Mouse (Mus musculus) urinary bladder, postnatal 25 days (tissue): ENCODE measurements at regions not wholly inside any gene's neighbourhood (a gene's known extent, or its start where the extent isn't known, plus 50 kb on each side); places are given as distances from the start of the nearest gene placed in this dataset.

Source experiments
- DNase-seq: peaks from one replicate; pipeline ENCODE4 v3.0.0; 2022; ENCODE audit warnings: low spot score

DNA sequence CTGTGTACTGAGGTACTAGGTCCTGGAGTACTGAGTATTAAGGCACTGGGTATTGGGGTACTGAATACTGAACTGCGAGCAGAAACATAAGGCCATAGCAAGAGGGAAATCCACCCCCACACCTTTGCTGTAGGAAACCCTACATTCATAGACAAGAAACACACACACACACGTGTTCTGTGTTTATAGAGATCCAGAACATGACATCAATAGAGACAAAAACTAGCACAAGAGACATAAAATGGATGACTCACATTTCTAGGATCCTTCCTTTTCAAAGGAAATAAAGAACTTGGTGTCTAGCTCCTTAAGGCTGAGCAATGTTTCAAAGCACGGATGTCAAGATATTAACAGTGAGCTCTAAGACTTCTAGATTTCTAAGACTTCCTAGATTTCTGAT lies 49.9 kb upstream of the Nepro start:
- DNase-seq: no peak

DNA sequence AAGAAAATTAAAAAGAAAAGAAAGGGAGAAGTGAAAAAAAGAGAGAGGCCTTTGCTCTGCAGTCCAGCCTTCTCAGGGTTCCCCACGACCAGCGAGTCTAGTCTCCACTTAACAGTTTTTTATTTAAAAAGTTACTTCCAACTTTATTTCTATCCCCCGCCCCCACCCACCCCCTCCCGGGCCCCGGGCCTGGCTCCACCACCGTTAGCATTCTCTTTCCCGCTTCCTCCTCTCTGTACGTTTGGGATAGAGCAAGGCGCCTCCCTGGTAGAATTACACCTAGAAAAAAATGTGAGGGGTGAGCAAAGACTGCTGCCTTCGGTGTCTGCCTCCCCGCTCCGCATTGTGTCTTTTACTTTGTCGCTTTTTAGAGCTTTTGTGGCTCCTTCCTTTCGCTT lies 51.7 kb upstream of the Nepro start:
- DNase-seq: no peak

DNA sequence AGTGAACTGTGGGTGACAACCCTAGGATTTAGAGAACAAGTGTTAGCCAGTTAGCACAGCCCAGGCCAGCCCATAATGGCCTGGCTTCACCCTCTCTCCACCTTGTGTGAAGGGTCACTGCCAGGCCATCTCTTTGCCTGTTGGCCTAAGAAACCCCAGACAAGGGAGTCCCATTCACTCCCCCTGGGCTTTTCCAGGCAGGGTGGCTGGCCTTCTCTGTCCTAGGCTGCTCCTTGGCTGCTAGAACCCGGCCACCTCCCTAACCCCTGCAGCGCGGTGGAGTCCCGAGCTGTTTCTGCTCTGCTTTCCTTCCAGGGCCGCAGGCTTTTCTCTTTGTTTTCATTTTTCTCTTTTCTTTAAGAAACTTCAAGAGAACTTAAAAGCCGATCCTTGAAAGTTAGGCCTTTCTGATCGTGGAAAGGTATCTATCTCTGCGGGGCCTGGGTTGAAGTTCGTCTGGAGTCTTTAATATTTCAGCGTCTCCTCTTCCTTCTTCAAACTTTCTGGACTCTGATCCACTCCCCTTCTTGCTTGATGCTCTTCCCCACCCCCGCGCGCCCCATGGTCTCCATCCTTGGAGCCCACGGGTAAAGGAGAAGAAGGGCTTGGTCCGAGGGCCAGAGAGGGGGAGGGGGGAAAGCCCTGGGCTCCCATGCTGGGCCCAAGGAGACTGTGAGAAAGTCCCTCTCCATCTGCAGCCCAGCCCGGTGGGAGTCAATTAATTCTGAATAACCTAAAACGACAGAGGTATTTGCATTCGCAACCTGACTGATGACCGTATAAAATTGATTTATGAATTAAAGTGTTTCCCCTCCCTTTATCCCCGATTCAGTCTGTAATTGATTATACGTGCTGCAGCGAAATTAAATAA lies 52.3 kb upstream of the Nepro start:
- no peak for DNase-seq

DNA sequence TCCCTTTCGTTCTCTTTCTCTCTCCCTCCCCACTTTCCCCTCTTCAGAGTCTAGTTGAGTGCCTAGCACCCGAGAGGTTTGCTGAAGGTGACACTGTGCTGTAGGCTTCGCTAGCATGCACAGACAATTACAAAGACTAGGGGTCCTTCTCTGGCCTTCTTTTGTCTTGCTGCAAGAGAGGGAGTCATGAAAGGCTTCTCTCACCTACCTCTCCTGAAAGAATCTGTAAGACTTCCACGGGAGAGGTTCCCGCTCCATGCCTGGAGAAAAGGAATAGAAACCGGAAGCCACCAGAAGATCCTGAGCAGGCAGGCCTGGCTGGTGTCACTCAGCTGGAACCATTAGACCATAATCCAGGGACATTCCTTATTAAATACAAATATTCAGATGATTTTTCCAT lies 56.0 kb upstream of the Nepro start:
- DNase-seq: no peak

DNA sequence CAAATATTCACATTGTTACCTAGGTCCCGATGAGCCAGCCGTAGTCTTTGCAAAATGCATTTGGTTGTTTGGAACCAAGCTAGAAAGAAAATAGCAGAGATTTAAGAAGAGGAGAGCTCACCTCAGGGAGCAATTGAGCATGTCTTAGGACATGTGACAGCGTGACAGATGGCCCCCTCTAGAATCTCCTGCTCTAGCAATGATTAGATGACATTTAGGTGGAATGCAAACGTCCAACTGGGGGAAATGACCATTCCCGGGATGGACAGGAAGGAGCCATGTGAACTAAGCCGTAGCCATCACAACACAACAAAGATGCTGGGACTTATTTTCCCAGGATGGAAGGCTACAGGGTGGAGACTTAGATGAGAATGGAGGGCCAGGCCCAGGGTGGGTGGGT lies 57.0 kb upstream of the Nepro start:
- no peak for DNase-seq

DNA sequence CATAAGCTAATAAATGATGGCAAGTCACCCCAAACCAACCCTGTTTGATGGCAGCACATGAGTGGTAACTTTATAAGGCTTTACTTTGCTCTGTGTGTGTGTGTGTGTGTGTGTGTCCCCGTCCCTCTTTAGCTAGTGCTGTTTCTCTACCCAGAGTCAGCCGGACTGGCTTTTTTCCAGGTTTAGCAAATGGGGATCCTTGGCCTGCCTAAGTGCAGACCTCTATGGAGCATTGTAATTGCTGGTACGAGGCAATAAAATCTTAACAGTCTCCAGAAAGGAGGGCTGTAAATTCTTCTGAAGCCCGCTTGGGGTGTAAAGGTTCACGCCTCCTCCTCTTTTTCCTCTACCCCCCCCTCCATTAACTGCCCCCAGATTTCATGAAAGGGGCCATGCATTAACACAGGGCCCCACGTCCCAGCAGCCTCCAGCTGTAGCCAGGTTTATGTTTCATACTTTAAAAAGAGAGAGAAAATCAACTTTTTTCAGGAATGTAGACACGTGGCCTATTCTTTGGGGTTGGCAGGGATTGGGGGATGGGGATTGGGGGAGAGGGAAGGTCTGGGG lies 57.6 kb upstream of the Nepro start:
- no peak for DNase-seq

DNA sequence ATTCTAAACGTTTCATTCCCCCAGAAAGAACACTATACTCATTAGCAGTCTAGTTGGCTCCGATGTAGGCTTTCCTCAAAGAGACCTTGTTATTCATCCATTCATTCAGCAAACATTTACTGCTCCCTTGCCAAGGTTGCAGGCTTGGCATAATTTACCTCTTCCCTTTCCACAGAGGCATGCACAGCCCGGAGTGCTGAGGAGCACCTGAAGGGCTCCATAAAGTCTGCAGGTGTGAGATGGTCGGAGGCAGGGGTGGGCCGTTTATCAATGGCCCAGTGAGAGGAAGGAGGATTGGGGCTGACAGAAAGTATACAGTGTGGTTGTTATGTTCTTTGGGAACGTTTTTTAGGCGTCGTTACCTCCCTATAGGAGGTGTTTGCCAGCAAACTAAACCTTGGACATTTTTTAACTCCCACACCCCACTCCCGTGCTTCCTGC lies 58.6 kb upstream of the Nepro start:
- no peak for DNase-seq

DNA sequence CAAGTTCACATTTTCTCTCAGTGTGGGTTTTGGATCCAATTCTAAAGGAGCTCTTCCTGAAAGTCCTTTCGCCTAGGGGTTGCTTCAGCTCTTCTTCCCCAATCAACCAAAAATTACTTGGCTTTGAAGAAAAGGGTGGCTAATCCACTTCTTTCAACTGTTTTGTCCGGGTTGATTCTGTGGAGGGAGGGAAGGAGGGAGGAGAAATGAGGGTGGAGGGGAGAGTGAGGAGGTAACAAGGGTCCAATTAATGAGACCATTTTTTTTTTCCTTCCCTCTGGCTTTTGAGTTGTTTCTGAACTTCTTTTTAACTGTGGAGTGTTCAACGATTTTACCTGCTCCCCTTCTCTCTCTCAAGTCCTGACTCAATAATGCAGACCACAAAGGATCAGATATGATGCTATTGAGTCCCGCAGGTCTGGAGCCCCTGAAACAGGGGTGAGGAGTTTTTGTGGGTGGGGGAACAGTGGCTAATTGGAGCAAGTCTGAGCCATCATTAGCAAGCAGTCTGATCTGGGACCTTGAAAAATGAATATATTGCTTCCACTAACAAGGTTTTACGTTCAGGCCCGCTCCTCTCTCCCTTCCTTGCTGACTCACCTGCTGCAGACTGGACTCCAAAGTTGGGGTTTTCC lies 61.0 kb upstream of the Nepro start:
- DNase-seq: no peak

DNA sequence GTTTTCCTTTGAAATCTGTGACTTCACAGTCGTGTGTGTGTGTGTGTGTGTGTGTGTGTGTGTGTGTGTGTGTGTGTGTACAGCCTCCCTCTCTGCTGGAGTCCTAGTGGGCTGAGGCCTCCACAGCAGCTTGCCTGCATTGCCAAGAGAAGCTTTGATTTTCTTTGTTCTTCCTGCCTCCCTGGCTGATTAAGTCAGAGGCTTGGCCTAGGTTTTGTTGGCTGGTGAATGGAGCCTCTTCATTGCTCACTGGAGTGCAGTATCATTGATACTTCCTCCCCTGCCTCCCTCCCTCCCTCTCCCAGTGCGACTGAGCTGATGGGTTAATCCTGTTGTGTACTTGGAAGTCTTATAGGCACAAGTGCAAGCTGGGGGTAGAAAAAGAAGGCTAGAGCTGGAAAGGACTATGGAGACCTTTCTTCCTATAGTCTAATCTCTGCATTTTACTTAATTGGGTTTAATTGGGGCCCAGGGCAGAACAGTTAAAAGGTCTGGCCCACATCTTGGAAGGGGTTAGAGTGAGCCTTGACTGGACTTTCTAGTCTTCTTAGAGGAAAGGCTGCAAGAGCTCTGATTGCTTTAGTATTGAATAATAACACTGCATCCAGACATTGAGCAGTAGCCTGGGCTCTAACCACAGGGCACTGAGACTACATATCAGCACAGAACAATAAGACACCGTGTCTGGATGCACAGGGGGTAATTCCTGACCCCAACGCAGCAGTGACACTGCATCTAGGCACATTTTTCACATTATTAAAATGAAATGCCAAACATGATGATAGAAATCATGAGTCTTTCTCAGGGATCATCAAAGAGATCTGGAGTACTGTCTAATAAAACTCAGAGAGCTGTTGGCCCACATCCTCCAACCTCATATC lies 62.9 kb upstream of the Nepro start:
- no peak for DNase-seq

DNA sequence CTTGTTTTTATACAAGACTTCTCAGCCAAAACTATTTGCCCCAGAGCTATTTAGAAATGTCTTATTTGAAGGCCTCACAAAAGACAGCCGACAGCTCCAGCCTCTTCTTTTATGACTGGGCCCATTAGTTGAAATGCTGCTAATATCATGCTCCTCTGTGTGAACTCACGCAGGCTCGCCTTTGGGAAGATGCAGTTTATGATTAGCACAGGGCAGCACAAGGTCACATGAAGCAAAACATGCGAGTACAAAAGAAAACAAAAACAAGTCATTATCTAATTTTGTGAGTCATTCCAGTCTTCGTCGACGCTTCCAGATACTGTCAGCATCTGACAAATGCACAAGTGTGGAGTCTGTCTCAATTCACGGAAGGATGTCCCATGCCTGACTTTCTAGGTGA lies 65.8 kb upstream of the Nepro start:
- no peak for DNase-seq

DNA sequence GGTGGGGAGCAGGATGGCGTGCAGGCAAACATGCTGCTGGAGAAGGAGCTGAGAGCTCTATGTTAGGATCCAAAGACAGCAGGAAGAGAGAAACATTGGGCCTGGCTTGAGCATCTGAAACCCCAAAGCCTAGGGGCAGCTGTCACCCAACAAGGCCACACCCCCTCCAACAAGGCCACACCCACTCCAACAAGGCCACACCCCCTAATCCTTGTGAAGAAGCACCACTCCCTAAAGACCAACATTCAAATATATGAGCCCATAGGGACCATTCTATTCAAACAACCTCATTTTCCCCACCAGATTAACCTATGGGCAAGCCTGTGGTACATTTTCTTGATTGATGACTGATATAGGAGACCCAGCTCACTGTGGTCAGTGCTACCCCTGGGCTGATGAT lies 67.9 kb upstream of the Nepro start:
- no peak for DNase-seq

DNA sequence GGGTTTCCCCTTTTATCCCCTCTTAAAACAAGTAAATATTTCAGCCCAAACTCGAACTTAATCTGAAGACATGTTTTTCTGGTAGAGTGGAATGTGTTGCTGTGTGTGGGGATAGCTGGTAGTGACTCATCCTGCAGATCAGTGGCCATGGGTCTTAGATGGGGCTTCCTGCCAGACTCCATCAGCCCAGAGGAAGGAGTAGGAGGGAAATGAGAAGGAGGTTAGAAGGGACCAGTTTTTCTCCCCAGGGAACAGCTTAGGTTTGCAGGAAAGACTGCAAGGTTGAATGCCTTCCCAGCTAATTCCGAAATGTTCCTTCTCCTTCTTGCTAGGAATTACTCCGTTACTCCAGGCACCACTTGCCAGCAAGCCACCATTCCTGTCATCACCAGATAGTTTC lies 68.8 kb upstream of the Nepro start:
- no peak for DNase-seq

DNA sequence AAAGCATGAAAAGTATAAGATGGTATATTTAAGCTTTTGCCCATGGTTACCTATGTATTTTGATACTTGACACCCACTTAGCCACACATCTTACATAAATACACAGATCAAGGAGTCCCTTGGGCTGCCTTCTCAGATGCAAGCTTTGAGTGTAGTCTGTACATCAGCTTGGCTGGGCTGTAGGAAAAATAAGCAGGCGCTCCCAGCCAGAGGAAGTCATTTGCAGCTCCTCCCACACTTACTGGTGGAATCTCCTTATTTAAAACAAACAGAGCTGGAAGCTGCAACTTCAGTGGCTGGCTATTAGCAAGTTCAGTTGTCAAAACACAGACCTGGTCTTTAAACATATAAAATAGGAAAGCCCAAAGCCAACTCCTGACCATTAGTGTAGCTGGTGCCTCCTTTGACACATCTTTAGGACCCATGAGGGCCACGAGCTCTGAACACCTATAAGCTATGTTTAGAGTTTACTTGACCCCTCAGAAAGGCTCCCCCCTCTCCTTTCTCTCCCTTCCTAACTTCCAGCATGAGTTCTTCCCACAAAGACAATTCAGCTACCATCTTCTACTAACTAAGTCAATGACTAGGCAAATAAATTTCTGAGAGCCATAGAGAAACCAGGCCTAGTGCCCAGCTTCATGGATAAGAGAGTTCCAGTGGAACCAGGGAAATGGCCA lies 75.4 kb upstream of the Nepro start:
- no peak for DNase-seq

DNA sequence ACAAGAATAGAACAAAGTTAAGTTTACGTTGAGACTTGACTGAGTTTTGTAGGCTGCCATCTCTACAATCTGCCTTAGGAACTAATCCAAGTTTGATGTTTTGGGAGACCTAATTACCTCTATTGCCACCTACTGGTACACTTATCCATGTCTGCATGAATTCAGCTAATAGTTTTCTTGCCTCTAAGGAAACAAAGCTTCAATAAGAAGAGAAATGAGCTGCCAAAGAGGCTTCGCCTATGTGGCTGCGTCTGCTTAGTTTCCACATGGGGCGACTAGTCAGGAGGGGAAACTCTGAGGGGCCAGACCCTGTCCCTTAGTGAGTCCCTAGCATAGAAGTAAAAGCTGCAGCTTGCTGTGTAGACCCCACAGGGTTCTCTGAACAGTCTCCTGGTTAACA lies 80.1 kb upstream of the Nepro start:
- no peak for DNase-seq

DNA sequence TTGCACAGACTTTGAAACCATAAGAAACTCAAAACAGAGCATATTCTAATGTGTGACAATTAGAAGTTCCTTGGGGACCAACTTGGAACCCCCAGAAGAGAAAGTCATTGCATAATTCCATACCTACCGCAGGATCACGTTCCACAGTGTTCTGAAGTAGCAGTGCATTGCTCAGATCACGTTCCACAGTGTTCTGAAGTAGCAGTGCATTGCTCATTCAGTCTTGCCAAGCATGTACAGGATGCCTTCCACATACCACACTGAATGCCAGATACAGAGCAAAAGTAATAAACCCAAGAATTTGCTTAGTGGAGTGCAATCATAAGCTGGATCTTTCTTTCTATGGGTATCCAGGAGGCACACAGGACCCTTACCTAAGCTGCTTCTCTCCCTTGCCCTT lies 78.4 kb upstream of the Boc start:
- DNase-seq: no peak

DNA sequence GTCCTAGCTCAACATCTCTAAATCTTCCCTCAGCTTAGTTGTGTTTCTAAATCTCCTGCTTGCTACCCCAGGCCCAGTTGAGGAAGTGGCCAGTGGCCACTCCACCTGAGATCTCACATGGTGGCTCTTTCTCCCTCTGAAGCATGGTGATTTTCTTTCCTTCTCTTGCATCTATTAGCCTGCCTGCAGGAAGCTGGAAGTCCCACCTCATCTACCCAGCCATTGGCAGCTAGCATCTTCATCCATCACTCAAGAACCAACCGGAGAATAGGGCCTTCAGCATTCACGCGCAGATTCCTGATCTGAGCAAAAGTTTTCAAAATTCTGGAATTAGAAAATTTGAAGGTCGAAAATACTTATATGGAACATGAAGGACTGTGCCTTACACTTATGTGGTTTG lies 75.8 kb upstream of the Boc start:
- DNase-seq: no peak

DNA sequence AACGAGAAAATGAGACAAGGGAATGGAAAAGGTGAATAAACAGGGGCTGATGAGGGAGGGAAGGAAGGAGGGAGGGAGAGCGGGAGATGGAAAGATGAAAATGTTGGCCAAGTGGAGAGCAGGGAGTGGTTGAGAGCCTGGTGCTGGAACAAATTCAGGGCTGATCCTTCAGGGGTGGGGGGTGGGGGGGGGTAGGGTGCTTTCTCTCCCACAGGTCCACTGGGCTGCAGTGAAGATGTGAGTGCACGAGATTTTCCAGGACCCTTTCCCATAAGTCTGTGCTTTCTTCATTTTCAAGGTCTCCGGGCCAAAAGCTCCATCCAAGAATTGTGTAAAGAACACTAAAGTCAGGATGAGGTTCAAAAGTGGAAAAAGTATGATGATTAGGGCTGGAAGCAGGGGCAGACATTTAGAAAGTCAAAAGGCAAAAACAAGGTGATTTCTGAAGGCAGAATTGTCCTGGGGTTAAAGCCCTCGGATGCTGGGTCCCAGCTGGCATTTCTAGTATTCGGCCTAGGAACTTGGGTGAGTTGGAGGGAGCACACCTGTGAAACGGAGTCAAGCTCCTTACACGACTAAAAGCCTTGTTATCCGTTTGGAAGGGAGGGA lies 74.5 kb upstream of the Boc start:
- no peak for DNase-seq

DNA sequence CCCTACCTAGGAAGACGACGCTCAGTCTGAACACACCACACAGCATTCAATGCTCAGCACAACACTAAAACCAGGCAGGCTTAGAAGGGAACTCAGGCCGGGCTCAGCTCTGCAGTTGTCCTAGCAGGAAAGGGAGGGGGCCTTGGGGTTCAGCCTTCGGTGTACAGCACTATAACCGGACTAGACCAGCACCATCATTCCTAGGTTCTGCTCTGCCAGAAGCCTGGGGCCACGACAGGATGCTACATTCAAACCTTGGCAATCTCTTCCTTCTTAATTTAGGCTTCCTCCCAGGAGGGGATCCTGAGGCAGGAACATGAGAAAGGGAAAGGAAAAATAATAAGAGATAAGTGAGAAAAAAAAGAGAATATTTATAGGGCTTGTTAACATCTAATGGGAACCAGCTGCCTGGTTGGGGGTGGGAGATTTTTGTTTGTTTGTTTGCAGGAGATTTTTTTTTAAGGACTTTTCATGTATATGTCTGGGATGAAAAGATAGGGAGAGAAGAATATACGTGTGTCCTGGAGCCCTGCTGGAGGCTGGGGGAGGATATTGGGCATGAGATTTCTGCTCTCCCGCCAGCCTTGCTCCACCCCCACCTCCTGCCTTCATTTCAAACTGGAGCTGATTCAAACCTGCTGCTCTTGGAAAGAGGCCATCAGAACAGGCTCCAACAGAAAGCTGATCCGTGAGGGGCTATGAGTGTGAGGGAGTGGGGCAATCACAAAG lies 73.8 kb upstream of the Boc start:
- DNase-seq: peak; percentile 37

DNA sequence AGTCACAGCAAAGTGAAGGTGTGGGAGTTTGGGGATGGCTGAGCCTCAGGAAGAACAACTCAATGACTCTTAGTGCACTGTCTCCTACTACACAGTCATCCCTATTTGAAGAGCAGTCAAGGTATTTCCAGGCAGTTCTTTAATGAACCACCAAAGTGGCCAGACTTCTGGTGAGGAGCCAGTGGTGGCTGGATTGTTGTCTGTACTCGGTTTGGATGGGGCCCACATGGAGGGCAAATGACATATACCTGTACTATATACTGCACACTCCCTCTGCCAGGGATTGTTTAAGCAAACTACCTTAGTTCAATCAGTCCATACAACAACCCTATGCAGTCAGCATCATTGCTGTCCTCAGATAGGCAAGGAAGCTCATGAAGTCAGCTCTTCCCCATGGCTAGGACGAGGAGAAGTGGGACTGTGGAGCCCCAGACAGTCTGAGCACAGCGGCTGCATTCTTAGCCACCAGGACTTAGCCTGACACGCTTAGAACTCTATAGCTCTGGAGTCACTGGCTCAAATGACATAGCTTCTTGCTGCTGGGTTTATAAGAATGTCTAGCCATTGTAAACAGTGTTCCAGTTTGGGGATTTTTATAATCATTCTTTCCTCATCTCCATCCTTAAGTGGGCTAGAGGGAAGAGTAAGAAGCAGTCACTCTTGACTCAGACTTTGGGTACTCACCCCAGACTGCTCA lies 72.8 kb upstream of the Boc start:
- no peak for DNase-seq

DNA sequence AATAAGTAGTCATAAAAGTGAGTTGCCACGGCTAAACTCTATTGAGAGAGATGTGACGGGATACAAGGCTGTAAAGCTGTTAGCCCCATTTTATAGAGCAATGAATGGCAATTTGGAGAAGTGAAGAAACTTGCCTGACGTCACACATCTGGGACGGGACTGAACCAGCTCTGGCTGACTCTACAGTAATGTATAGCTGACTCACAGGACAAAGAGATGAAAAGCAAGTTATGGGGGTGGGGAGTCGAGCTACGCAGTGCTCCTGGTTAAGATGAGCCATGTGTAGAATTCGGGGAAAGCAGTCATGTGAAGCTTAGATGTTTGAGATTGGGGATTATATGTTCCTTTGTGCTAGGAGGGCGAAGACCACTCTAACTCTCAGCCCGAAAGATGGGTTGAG lies 72.2 kb upstream of the Boc start:
- no peak for DNase-seq
